In genomic region chr8:102471352-102471751, GRCm38 (mm10) we compare ENCODE assay signal across 34 mouse cellular contexts.
"Had no signal": no experiment of that assay in that cellular context is flagged by ENCODE, and none has a peak within 500 bp of the region (broad histone marks: within the 10 kb centered on the region; RNA-seq: fewer than 3 reads in every experiment).

No protein-coding gene starts in this region.

- H3K9ac ChIP-seq: heart, embryonic 12.5 days; heart, embryonic 13.5 days; heart, embryonic 15.5 days; hindbrain, embryonic 12.5 days; hindbrain, embryonic 13.5 days; hindbrain, embryonic 14.5 days; hindbrain, embryonic 15.5 days; kidney, embryonic 15.5 days had no signal

- DNase-seq: heart, adult 2 months; heart, postnatal 10 days; heart, postnatal 14 days; heart, postnatal 36 days; heart, postnatal 4 days; kidney, adult 11 months; kidney, adult 18-20 months; kidney, adult 2 months; kidney, adult 8-10 months; kidney, adult 9 months; kidney, postnatal 10 days; kidney, postnatal 14 days; kidney, postnatal 25 days; kidney, postnatal 36 days; kidney, postnatal 4 days; layer of hippocampus, adult 9-11 months; layer of hippocampus, postnatal 36 days had no signal

- ATAC-seq: hindbrain, embryonic 16.5 days; hindbrain, postnatal 0 days; inflammation-experienced regulatory T-cells, adult 6 months had no signal

- H3K4me3 ChIP-seq: heart, adult 2 months; heart, embryonic 10.5 days; heart, embryonic 12.5 days; heart, embryonic 13.5 days; heart, embryonic 15.5 days; hindbrain, embryonic 10.5 days; hindbrain, embryonic 12.5 days; hindbrain, embryonic 13.5 days; hindbrain, embryonic 15.5 days; kidney, embryonic 15.5 days; layer of hippocampus, adult 2 months; left cerebral cortex, adult 2 months had no signal

- H3K9me3 ChIP-seq: heart, embryonic 10.5 days; heart, embryonic 12.5 days; heart, embryonic 13.5 days; heart, embryonic 15.5 days; hindbrain, embryonic 10.5 days; hindbrain, embryonic 12.5 days; hindbrain, embryonic 13.5 days; hindbrain, embryonic 15.5 days; kidney, embryonic 15.5 days had no signal

- H3K27ac ChIP-seq: heart, adult 2 months; heart, embryonic 10.5 days; heart, embryonic 13.5 days; heart, embryonic 15.5 days; hindbrain, embryonic 10.5 days; hindbrain, embryonic 12.5 days; hindbrain, embryonic 13.5 days; hindbrain, embryonic 14.5 days; hindbrain, embryonic 15.5 days; hindbrain, postnatal 0 days; kidney, embryonic 15.5 days; kidney, postnatal 0 days; layer of hippocampus, adult 2 months; left cerebral cortex, adult 2 months had no signal

- H3K4me1 ChIP-seq: heart, embryonic 10.5 days; heart, embryonic 12.5 days; heart, embryonic 13.5 days; heart, embryonic 15.5 days; hindbrain, embryonic 10.5 days; hindbrain, embryonic 12.5 days; hindbrain, embryonic 13.5 days; hindbrain, embryonic 15.5 days; kidney, embryonic 15.5 days had no signal

- H3K4me2 ChIP-seq: heart, embryonic 11.5 days; heart, embryonic 12.5 days; heart, embryonic 13.5 days; heart, embryonic 15.5 days; hindbrain, embryonic 12.5 days; hindbrain, embryonic 13.5 days; hindbrain, embryonic 14.5 days; hindbrain, embryonic 15.5 days; kidney, embryonic 15.5 days had no signal

- H3K36me3 ChIP-seq: heart, embryonic 10.5 days; heart, embryonic 12.5 days; heart, embryonic 13.5 days; heart, embryonic 15.5 days; hindbrain, embryonic 10.5 days; hindbrain, embryonic 12.5 days; hindbrain, embryonic 13.5 days; hindbrain, embryonic 15.5 days; kidney, embryonic 15.5 days had no signal

- H3K27me3 ChIP-seq: heart, embryonic 12.5 days; heart, embryonic 13.5 days; heart, embryonic 15.5 days; hindbrain, embryonic 12.5 days; hindbrain, embryonic 13.5 days; hindbrain, embryonic 15.5 days; kidney, embryonic 15.5 days had no signal
